Mouse (Mus musculus): ENCODE results near the gene Itpk1. TPM values are rescaled to one million over a fixed set of nuclear protein-coding genes. Genes with fewer than 3 reads are reported as not detected.

Gene Itpk1
- 5.5 and 6.9 TPM in 2 replicates for polyA plus RNA-seq (2016; fragmentation: Nextera tagmentation; extraction: Ambion mirVana)

- peak within 1 kb of the TSS; percentile 77 for H3K4me3 ChIP-seq
- under 1% methylated on average over 79 of the region's 105 CpGs for WGBS
- H3K27ac ChIP-seq (ENCODE audit: poor library complexity, severe bottlenecking), result peak within 1 kb of the TSS; percentile 55
- H3K4me2 ChIP-seq, result peak within 1 kb of the TSS; percentile 98
- peaks cover 40% of the 10 kb centered on the region for H3K4me1 ChIP-seq (replicated peaks)
- H3K27me3 ChIP-seq (replicated peaks), result 0 out of 2 replicates have a peak, but pooled peaks cover 3% of the 10 kb centered on the region
- H3K9me3 ChIP-seq (replicated peaks), result no peaks in the 10 kb centered on the region
- peak within 1 kb of the TSS; percentile 85 for H3K9ac ChIP-seq
- peak; percentile 93 for ATAC-seq (ENCODE audit: insufficient number of reproducible peaks, low FRiP score)
- no peaks in the 10 kb centered on the region for H3K36me3 ChIP-seq
These were observed at the start of gene Itpk1 for GRCm38 (mm10) chr12:102704457-102705198. Itpk1 (minus strand) TSS chr12:102704930.

- Histone ChIP-seq H3K36me3 (peaks cover 17% of the 10 kb centered on the region; the same call in 1 of the 2 replicates), H3K4me2 (no peak overlapping the region), H3K9me3 (replicated peaks) (no peaks in the 10 kb centered on the region), H3K9ac (no peak overlapping the region), H3K27me3 (replicated peaks) (no peaks in the 10 kb centered on the region), H3K4me1 (replicated peaks) (peaks cover 7% of the 10 kb centered on the region), H3K4me3 (no peak overlapping the region), H3K27ac (ENCODE audit: poor library complexity, severe bottlenecking) (no peak overlapping the region)
- WGBS, result 80% methylated on average over 3 of the region's 3 CpGs
- no peak for ATAC-seq (ENCODE audit: insufficient number of reproducible peaks, low FRiP score)
These were observed 43.5 kb upstream of the Itpk1 start for GRCm38 (mm10) chr12:102748256-102748655.

- H3K4me3 ChIP-seq, result peak overlapping the region; percentile 95; the same call in 1 of the 2 replicates
- no peak for ATAC-seq (ENCODE audit: insufficient number of reproducible peaks, low FRiP score)
- peak overlapping the region; percentile 89 for H3K4me2 ChIP-seq
- H3K9me3 ChIP-seq (replicated peaks), result no peaks in the 10 kb centered on the region
- 53% methylated on average over 6 of the region's 6 CpGs for WGBS
- peaks cover 20% of the 10 kb centered on the region; the same call in 1 of the 2 replicates for H3K36me3 ChIP-seq
- H3K4me1 ChIP-seq (replicated peaks), result peaks cover 18% of the 10 kb centered on the region
- no peaks in the 10 kb centered on the region for H3K27me3 ChIP-seq (replicated peaks)
- H3K27ac ChIP-seq (ENCODE audit: poor library complexity, severe bottlenecking), result no peak overlapping the region
- peak overlapping the region; percentile 61 for H3K9ac ChIP-seq
These were observed 40.1 kb upstream of the Itpk1 start for GRCm38 (mm10) chr12:102744839-102745238.

- peak; percentile 97 for ATAC-seq (ENCODE audit: insufficient number of reproducible peaks, low FRiP score)
- WGBS, result under 1% methylated on average over 63 of the region's 63 CpGs
- Histone ChIP-seq H3K27me3 (replicated peaks) (no peaks in the 10 kb centered on the region), H3K4me1 (replicated peaks) (peaks cover 21% of the 10 kb centered on the region), H3K4me2 (peak within 1 kb of the TSS; percentile 89), H3K9ac (peak within 1 kb of the TSS; percentile 92), H3K36me3 (peaks cover 14% of the 10 kb centered on the region; the same call in 1 of the 2 replicates), H3K4me3 (peak within 1 kb of the TSS; percentile 95), H3K9me3 (replicated peaks) (no peaks in the 10 kb centered on the region), H3K27ac (ENCODE audit: poor library complexity, severe bottlenecking) (peak within 1 kb of the TSS; percentile 97)
These were observed 39.2 kb upstream of the Itpk1 start, which contains the start of the genes Moap1 and Tmem251 for GRCm38 (mm10) chr12:102743589-102744574. Moap1 (minus strand) TSS chr12:102743661. Tmem251 (plus strand) TSS chr12:102743762.

- peak; percentile 45 for ATAC-seq (ENCODE audit: insufficient number of reproducible peaks, low FRiP score)
- H3K9me3 ChIP-seq (replicated peaks), result no peaks in the 10 kb centered on the region
- under 1% methylated on average over 33 of the region's 33 CpGs for WGBS
These were observed 38.4 kb upstream of the Itpk1 start for GRCm38 (mm10) chr12:102743036-102743588.

GRCm38 (mm10) chr12:102742056-102742455 is 37.3 kb upstream of the Itpk1 start:
- no peak for ATAC-seq (ENCODE audit: insufficient number of reproducible peaks, low FRiP score)
- Histone ChIP-seq H3K4me2 (no peak overlapping the region), H3K27ac (ENCODE audit: poor library complexity, severe bottlenecking) (no peak overlapping the region), H3K4me3 (no peak overlapping the region), H3K36me3 (peaks cover 6% of the 10 kb centered on the region; the same call in 1 of the 2 replicates), H3K4me1 (replicated peaks) (peaks cover 21% of the 10 kb centered on the region), H3K27me3 (replicated peaks) (no peaks in the 10 kb centered on the region), H3K9me3 (replicated peaks) (no peaks in the 10 kb centered on the region), H3K9ac (no peak overlapping the region; the same call in 1 of the 2 replicates)
- 58% methylated on average over 7 of the region's 7 CpGs for WGBS

More at GRCm38 (mm10) chr12:102743036-102743588, 38.4 kb upstream of the Itpk1 start:
- peak overlapping the region; percentile 89 for H3K4me2 ChIP-seq
- peaks cover 10% of the 10 kb centered on the region; the same call in 1 of the 2 replicates for H3K36me3 ChIP-seq
- H3K27ac ChIP-seq (ENCODE audit: poor library complexity, severe bottlenecking), result peak overlapping the region; percentile 97
- H3K4me3 ChIP-seq, result peak overlapping the region; percentile 95
- H3K9ac ChIP-seq, result peak overlapping the region; percentile 92
- peaks cover 21% of the 10 kb centered on the region for H3K4me1 ChIP-seq (replicated peaks)
- no peaks in the 10 kb centered on the region for H3K27me3 ChIP-seq (replicated peaks)

GRCm38 (mm10) chr12:102740285-102740684 is 35.6 kb upstream of the Itpk1 start:
- WGBS, result 61% methylated on average over 3 of the region's 3 CpGs
- no peak overlapping the region for H3K4me2 ChIP-seq
- ATAC-seq (ENCODE audit: insufficient number of reproducible peaks, low FRiP score), result no peak
- peaks cover 21% of the 10 kb centered on the region for H3K4me1 ChIP-seq (replicated peaks)
- H3K27ac ChIP-seq (ENCODE audit: poor library complexity, severe bottlenecking), result no peak overlapping the region
- no peaks in the 10 kb centered on the region for H3K9me3 ChIP-seq (replicated peaks)
- no peak overlapping the region for H3K9ac ChIP-seq
- H3K27me3 ChIP-seq (replicated peaks), result no peaks in the 10 kb centered on the region
- H3K4me3 ChIP-seq, result no peak overlapping the region
- peaks cover 3% of the 10 kb centered on the region; the same call in 1 of the 2 replicates for H3K36me3 ChIP-seq

- 59% methylated on average over 5 of the region's 5 CpGs for WGBS
These were observed 34.4 kb upstream of the Itpk1 start for GRCm38 (mm10) chr12:102739096-102739495.

GRCm38 (mm10) chr12:102733381-102733780 is 28.7 kb upstream of the Itpk1 start:
- H3K36me3 ChIP-seq, result no peaks in the 10 kb centered on the region
- H3K27me3 ChIP-seq (replicated peaks), result no peaks in the 10 kb centered on the region
- no peak overlapping the region for H3K4me2 ChIP-seq
- peaks cover 22% of the 10 kb centered on the region for H3K4me1 ChIP-seq (replicated peaks)
- H3K9me3 ChIP-seq (replicated peaks), result no peaks in the 10 kb centered on the region
- no peak overlapping the region for H3K9ac ChIP-seq
- H3K4me3 ChIP-seq, result no peak overlapping the region
- WGBS, result 5% methylated on average over 5 of the region's 5 CpGs
- no peak for ATAC-seq (ENCODE audit: insufficient number of reproducible peaks, low FRiP score)
- H3K27ac ChIP-seq (ENCODE audit: poor library complexity, severe bottlenecking), result no peak overlapping the region

More at GRCm38 (mm10) chr12:102739096-102739495, 34.4 kb upstream of the Itpk1 start:
- Histone ChIP-seq H3K27ac (ENCODE audit: poor library complexity, severe bottlenecking) (no peak overlapping the region), H3K4me3 (no peak overlapping the region), H3K27me3 (replicated peaks) (no peaks in the 10 kb centered on the region), H3K9ac (no peak overlapping the region), H3K36me3 (peaks cover 3% of the 10 kb centered on the region; the same call in 1 of the 2 replicates), H3K4me1 (replicated peaks) (peaks cover 15% of the 10 kb centered on the region), H3K4me2 (no peak overlapping the region), H3K9me3 (replicated peaks) (no peaks in the 10 kb centered on the region)
- no peak for ATAC-seq (ENCODE audit: insufficient number of reproducible peaks, low FRiP score)

GRCm38 (mm10) chr12:102730798-102731619 is 26.3 kb upstream of the Itpk1 start:
- Histone ChIP-seq H3K27ac (ENCODE audit: poor library complexity, severe bottlenecking) (no peak overlapping the region), H3K4me3 (no peak overlapping the region), H3K9ac (no peak overlapping the region), H3K4me2 (peak overlapping the region; percentile 57), H3K36me3 (no peaks in the 10 kb centered on the region), H3K9me3 (replicated peaks) (no peaks in the 10 kb centered on the region), H3K27me3 (replicated peaks) (no peaks in the 10 kb centered on the region), H3K4me1 (replicated peaks) (peaks cover 22% of the 10 kb centered on the region)
- 0 out of 2 replicates have a peak, but pooled peaks have one; percentile 4 for ATAC-seq (ENCODE audit: insufficient number of reproducible peaks, low FRiP score)
- 40% methylated on average over 16 of the region's 16 CpGs for WGBS

All from heart, embryonic 12.5 days (tissue).